Comparison of ENCODE assay signal across 9 mouse cellular contexts in genomic region chr2:162791374-162792098, GRCm38 (mm10).
DNase-seq lines count a peak whose midpoint lies in the region; ATAC-seq lines count a peak whose summit lies in the region.
"Had no signal": no experiment of that assay in that cellular context is flagged by ENCODE, and none has a peak within 500 bp of the region (broad histone marks: within the 10 kb centered on the region; RNA-seq: fewer than 3 reads in every experiment).

No protein-coding gene starts in this region.

- no peak for ATAC-seq in activated CD4-positive, CD25-positive, alpha-beta regulatory T cell, adult 4 months
- no peak for ATAC-seq in granulocyte monocyte progenitor cell, adult 5-6 weeks (replicated peaks; ENCODE audit: poor library complexity, severe bottlenecking)

- DNase-seq in kidney, postnatal 10 days, result peak; percentile 10
- DNase-seq in kidney, postnatal 14 days, result no peak
- peak; percentile 16 for DNase-seq in 3134 (ENCODE audit: extremely low read depth, insufficient read length, low spot score)
- peak; percentile 56 for DNase-seq in adrenal gland, postnatal 14 days
- DNase-seq in gastrocnemius, postnatal 25 days, result peak; percentile 33
- DNase-seq in B cell, adult 2 months, result no peak
- DNase-seq: liver had no signal

Comparison
In these comparisons a context has a peak if more than half of its experiments do, and no peak if none do; other contexts are left out.
1. DNase-seq: peak in kidney, postnatal 10 days (single experiment), 3134 (single experiment), adrenal gland, postnatal 14 days (single experiment) and gastrocnemius, postnatal 25 days (single experiment); none in kidney, postnatal 14 days (single experiment) and B cell, adult 2 months (0 of 2).